Mouse (Mus musculus) C2C12 (cell line): ENCODE measurements around the gene Mall.

Experiments
- CEBPB ChIP-seq: IDR thresholded peaks from one replicate; pipeline ENCODE4 v1.6.1; 2011; ENCODE audit warnings: low read depth, mild to moderate bottlenecking, control low read depth, moderate library complexity
- CTCF ChIP-seq: IDR thresholded peaks from one replicate; pipeline ENCODE4 v1.5.1; 2011; ENCODE audit not compliant: control insufficient read depth, insufficient read depth, insufficient read length
- FOSL1 ChIP-seq: IDR thresholded peaks from one replicate; pipeline ENCODE4 v1.8.0; 2011; ENCODE audit warnings: mild to moderate bottlenecking, low read length; ENCODE audit not compliant: poor library complexity, insufficient read depth, severe bottlenecking
- MAX ChIP-seq: IDR thresholded peaks from one replicate; pipeline ENCODE4 v1.6.1; 2011; ENCODE audit warnings: mild to moderate bottlenecking, control low read depth
- MYOD1 ChIP-seq: IDR thresholded peaks from one replicate; pipeline ENCODE4 v1.6.1; 2011; ENCODE audit warnings: low read depth; ENCODE audit not compliant: control insufficient read depth, insufficient read length
- MYOG ChIP-seq: IDR thresholded peaks from one replicate; pipeline ENCODE4 v1.6.1; 2011; ENCODE audit not compliant: control insufficient read depth, insufficient read length; ENCODE audit errors: extremely low read depth
- USF1 ChIP-seq: IDR thresholded peaks from one replicate; pipeline ENCODE4 v1.6.1; 2011; ENCODE audit warnings: low read depth, mild to moderate bottlenecking, control low read depth, moderate library complexity

GRCm38 (mm10) chr2:127718839-127719468 lies 10.8 kb downstream of the Mall start:
- TF ChIP-seq CTCF (no peak), FOSL1 (no peak), CEBPB (no peak), MAX (no peak), MYOD1 (no peak), MYOG (no peak), USF1 (no peak)
